Mouse (Mus musculus) kidney, postnatal 36 days (tissue): ENCODE results near the gene Gorasp1.
A peak's percentile ranks its signal among the peaks of the same experiment; 100 is the strongest.

Experiments
- DNase-seq, 2 experiments: peaks; one replicate each; pipeline ENCODE4 v3.0.0; 2021 to 2022; ENCODE audit warnings: mixed read lengths in 2 of 2

Gene Gorasp1

GRCm38 (mm10) chr9:119937005-119937773 is at the start of gene Gorasp1, which contains the start of gene Ttc21a:
Gene Gorasp1, minus strand, starts transcription at chr9:119937565.
Gene Ttc21a, plus strand, starts transcription at chr9:119937606.
- DNase-seq = peak; percentile 96 to 99

- no peak for DNase-seq
These were observed 48.7 kb upstream of the Gorasp1 start for GRCm38 (mm10) chr9:119985881-119986574.

GRCm38 (mm10) chr9:119984536-119985011 is 47.2 kb upstream of the Gorasp1 start, which contains the start of gene Csrnp1:
Gene Csrnp1, minus strand, starts transcription at chr9:119984658.
- DNase-seq = peak; percentile 43 to 51

- DNase-seq = peak; percentile 95 to 99
These were observed 46.5 kb upstream of the Gorasp1 start for GRCm38 (mm10) chr9:119983585-119984535.

- peak; percentile 64 to 71 for DNase-seq
These were observed 45.7 kb upstream of the Gorasp1 start for GRCm38 (mm10) chr9:119982956-119983551.

GRCm38 (mm10) chr9:119982241-119982811 is 45.0 kb upstream of the Gorasp1 start:
- DNase-seq = peak; percentile 80 to 81

GRCm38 (mm10) chr9:119981183-119982179 is 44.1 kb upstream of the Gorasp1 start:
- peak; percentile 84 to 92 for DNase-seq

GRCm38 (mm10) chr9:119980770-119981182 is 43.4 kb upstream of the Gorasp1 start:
- DNase-seq = peak; percentile 69 to 85

GRCm38 (mm10) chr9:119979749-119980148 is 42.4 kb upstream of the Gorasp1 start:
- no peak for DNase-seq

GRCm38 (mm10) chr9:119978811-119979441 is 41.6 kb upstream of the Gorasp1 start:
- no peak for DNase-seq

- peak in 1 of 2 experiments; percentile 45 for DNase-seq
These were observed 40.9 kb upstream of the Gorasp1 start for GRCm38 (mm10) chr9:119978151-119978810.

- peak; percentile 66 to 77 for DNase-seq
These were observed 40.2 kb upstream of the Gorasp1 start for GRCm38 (mm10) chr9:119977557-119978060.

- DNase-seq = no peak
These were observed 39.6 kb upstream of the Gorasp1 start for GRCm38 (mm10) chr9:119976704-119977556.

GRCm38 (mm10) chr9:119975286-119975685 is 37.9 kb upstream of the Gorasp1 start:
- DNase-seq = peak; percentile 52 to 70

- DNase-seq = no peak
These were observed 37.2 kb upstream of the Gorasp1 start for GRCm38 (mm10) chr9:119974609-119975008.

- peak in 1 of 2 experiments; percentile 59 for DNase-seq
These were observed 36.6 kb upstream of the Gorasp1 start for GRCm38 (mm10) chr9:119973869-119974520.

- no peak for DNase-seq
These were observed 35.9 kb upstream of the Gorasp1 start for GRCm38 (mm10) chr9:119973281-119973680.
